Mouse (Mus musculus) telencephalon, adult 2 months (tissue): Measurements from ENCODE around the gene Cdc20b.
A peak's percentile ranks its signal among the peaks of the same experiment; 100 is the strongest.

Experiments
- DNase-seq: peaks from one replicate; pipeline ENCODE4 v3.0.0-alpha.2; 2011; ENCODE audit warnings: low read depth, low spot score

Cdc20b gene

GRCm38 (mm10) chr13:113023274-113024143, 11.4 kb upstream of the Cdc20b start:
- no peak for DNase-seq

- no peak for DNase-seq
These were observed 3.6 kb upstream of the Cdc20b start for GRCm38 (mm10) chr13:113031351-113031750.

GRCm38 (mm10) chr13:113031792-113032571, 2.9 kb upstream of the Cdc20b start:
- no peak for DNase-seq

GRCm38 (mm10) chr13:113032831-113033230, 2.1 kb upstream of the Cdc20b start:
- DNase-seq: no peak

GRCm38 (mm10) chr13:113034271-113034886, 532 bp upstream of the Cdc20b start:
- DNase-seq: no peak

- peak; percentile 85 for DNase-seq
These were observed 941 bp downstream of the Cdc20b start for GRCm38 (mm10) chr13:113035852-113036251.

- no peak for DNase-seq
These were observed 10.0 kb downstream of the Cdc20b start for GRCm38 (mm10) chr13:113044876-113045275.

- DNase-seq: no peak
These were observed 10.7 kb downstream of the Cdc20b start for GRCm38 (mm10) chr13:113045458-113046110.

GRCm38 (mm10) chr13:113046211-113046883, 11.4 kb downstream of the Cdc20b start, which contains the start of gene Gpx8:
Gene Gpx8, minus strand, starts transcription at chr13:113046410.
- DNase-seq: peak; percentile 60

GRCm38 (mm10) chr13:113047018-113047417, 12.1 kb downstream of the Cdc20b start:
- no peak for DNase-seq

GRCm38 (mm10) chr13:113047647-113048046, 12.7 kb downstream of the Cdc20b start:
- DNase-seq: no peak

GRCm38 (mm10) chr13:113054230-113054629, 19.3 kb downstream of the Cdc20b start:
- no peak for DNase-seq

- DNase-seq: no peak
These were observed 20.9 kb downstream of the Cdc20b start for GRCm38 (mm10) chr13:113055826-113056225.

- DNase-seq: no peak
These were observed 26.8 kb downstream of the Cdc20b start for GRCm38 (mm10) chr13:113061746-113062145.

- no peak for DNase-seq
These were observed 29.6 kb downstream of the Cdc20b start for GRCm38 (mm10) chr13:113064542-113064941.

GRCm38 (mm10) chr13:113079021-113079420, 44.1 kb downstream of the Cdc20b start:
- DNase-seq: no peak

- DNase-seq: no peak
These were observed 47.2 kb downstream of the Cdc20b start for GRCm38 (mm10) chr13:113082101-113082500.

- no peak for DNase-seq
These were observed 49.8 kb downstream of the Cdc20b start for GRCm38 (mm10) chr13:113084732-113085131.

- DNase-seq: no peak
These were observed 52.5 kb downstream of the Cdc20b start for GRCm38 (mm10) chr13:113087226-113088017.

- DNase-seq: no peak
These were observed 55.6 kb downstream of the Cdc20b start for GRCm38 (mm10) chr13:113090489-113090888.
